Mouse (Mus musculus) heart, postnatal 0 days (tissue): Measurements from ENCODE around the gene Zfp992.
"Not testable (repeated sequence)": the region's sequence is repeated elsewhere in the genome, so short reads cannot be mapped to it uniquely, and the experiment has no call there.

Source experiments
- CTCF ChIP-seq: IDR thresholded peaks from 2 replicates; pipeline ENCODE4 v1.5.1; 2016; ENCODE audit warnings: antibody characterized with exemption, control low read depth, low read depth
- EP300 ChIP-seq: IDR thresholded peaks from 2 replicates; pipeline ENCODE4 v1.6.1; 2016; ENCODE audit warnings: antibody characterized with exemption, low read depth

DNA sequence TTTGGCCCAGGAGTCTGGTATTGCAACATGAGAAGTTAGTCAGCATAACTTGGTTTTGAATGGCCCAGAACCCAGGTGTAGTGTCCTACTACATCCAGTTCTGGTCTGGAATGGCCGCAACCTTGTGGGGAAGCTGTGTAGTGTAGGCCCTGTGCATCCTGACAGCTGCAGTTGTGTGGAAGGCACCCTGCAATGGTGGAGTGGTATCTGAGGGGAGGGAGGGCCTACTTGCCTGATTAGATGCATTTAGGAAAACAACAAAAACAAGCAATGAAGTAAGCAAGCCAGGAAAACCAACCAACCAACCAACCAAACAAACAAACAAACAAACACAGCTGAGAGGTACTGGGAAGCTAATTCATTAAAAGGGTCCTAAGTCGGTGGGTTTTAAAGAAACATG, 3.8 kb downstream of the Zfp992 start:
- not testable (repeated sequence) for TF ChIP-seq EP300, CTCF
